Mouse (Mus musculus) embryonic fibroblast, embryonic 13.5 days (primary cell): ENCODE results near the gene Ergic1.

Experiments used
- CTCF ChIP-seq: IDR thresholded peaks from 2 replicates; pipeline ENCODE4 v1.5.1; 2011; ENCODE audit warnings: mild to moderate bottlenecking, control low read depth, low read length, moderate library complexity, borderline replicate concordance; ENCODE audit not compliant: insufficient read depth
- POLR2A ChIP-seq: IDR thresholded peaks from 2 replicates; pipeline ENCODE4 v1.6.1; 2011; ENCODE audit warnings: low read depth, mild to moderate bottlenecking, control low read depth, low read length, moderate library complexity

- TF ChIP-seq POLR2A, result no peak
- no peak for TF ChIP-seq CTCF
These were observed 110.0 kb downstream of the Ergic1 start for GRCm38 (mm10) chr17:26671268-26671667.
